Mouse (Mus musculus) hindbrain, postnatal 0 days (tissue): ENCODE measurements around the gene Alg9. TPM values are rescaled to one million over a fixed set of nuclear protein-coding genes. Genes with fewer than 3 reads are reported as not detected.

Experiments used
- ATAC-seq: fragments of 200-750 bp; cut with Nextera tagmentation; 2 replicates; pipeline ENCODE4 v1.8.0; 2017; ENCODE audit warnings: mild to moderate bottlenecking, moderate TSS enrichment, moderate library complexity
- DNase-seq: peaks from one replicate; pipeline ENCODE4 v3.0.0-alpha.2; 2015; ENCODE audit warnings: low spot score
- H3K27ac ChIP-seq: fragments of 300-500 bp; sonication (generic); 2 replicates; pipeline ENCODE4 v1.5.1; 2014; ENCODE audit warnings: mild to moderate bottlenecking
- H3K27me3 ChIP-seq: fragments of 300-500 bp; sonication (generic); 2 replicates; pipeline ENCODE4 v1.6.1; 2014; ENCODE audit warnings: low read length, mixed read lengths; ENCODE audit not compliant: insufficient read depth
- H3K36me3 ChIP-seq: fragments of 300-500 bp; sonication (generic); 2 replicates; pipeline ENCODE4 v1.6.1; 2014; ENCODE audit warnings: low read length, mixed read lengths; ENCODE audit not compliant: insufficient read depth
- H3K4me1 ChIP-seq: fragments of 300-500 bp; sonication (generic); 2 replicates; pipeline ENCODE4 v1.6.1; 2014; ENCODE audit warnings: antibody characterized with exemption, low read length, mixed read lengths; ENCODE audit not compliant: insufficient read depth
- H3K4me2 ChIP-seq: fragments of 300-500 bp; sonication (generic); 2 replicates; pipeline ENCODE4 v1.6.1; 2014; ENCODE audit warnings: low read depth, mild to moderate bottlenecking, low read length, moderate library complexity, mixed read lengths
- H3K4me3 ChIP-seq: fragments of 300-500 bp; sonication (generic); 2 replicates; pipeline ENCODE4 v1.5.1; 2014; ENCODE audit warnings: low read length
- H3K9ac ChIP-seq: fragments of 300-500 bp; sonication (generic); replicated peaks from 2 replicates; pipeline ENCODE4 v1.6.1; 2014; ENCODE audit warnings: mild to moderate bottlenecking, low read length, moderate library complexity, mixed read lengths
- H3K9me3 ChIP-seq: fragments of 300-500 bp; sonication (generic); 2 replicates; pipeline ENCODE4 v1.6.1; 2016; ENCODE audit warnings: low read length, mixed read lengths
- CTCF ChIP-seq: IDR thresholded peaks from 2 replicates; pipeline ENCODE4 v1.5.1; 2016; ENCODE audit warnings: antibody characterized with exemption, control low read depth, low read depth
- WGBS: fragments of 180-500 bp; shearing (Covaris S2); extraction: QIAGEN DNeasy Blood & Tissue Kit; methylation state at CpG from one replicate; pipeline ENCODE4 v1.1.7; 2014; 5-methylcytosine and 5-hydroxymethylcytosine counted together
- polyA plus RNA-seq: library from polyadenylated mRNA; unstranded; fragments of >200 nt; fragmentation: Nextera tagmentation; extraction: Ambion mirVana; gene quantifications from 2 replicates; pipeline ENCODE4 v1.2.1, GENCODE M21; 2015
- total RNA-seq: library from RNA; depleted of rRNA; stranded (reverse); fragments of >200 nt; gene quantifications from 2 replicates; pipeline ENCODE4 v1.2.3, GENCODE M21; 2014

Alg9 gene
- total and polyA plus RNA-seq, 2 experiments from 2014 or later: 49.9 to 94.0 TPM

DNA sequence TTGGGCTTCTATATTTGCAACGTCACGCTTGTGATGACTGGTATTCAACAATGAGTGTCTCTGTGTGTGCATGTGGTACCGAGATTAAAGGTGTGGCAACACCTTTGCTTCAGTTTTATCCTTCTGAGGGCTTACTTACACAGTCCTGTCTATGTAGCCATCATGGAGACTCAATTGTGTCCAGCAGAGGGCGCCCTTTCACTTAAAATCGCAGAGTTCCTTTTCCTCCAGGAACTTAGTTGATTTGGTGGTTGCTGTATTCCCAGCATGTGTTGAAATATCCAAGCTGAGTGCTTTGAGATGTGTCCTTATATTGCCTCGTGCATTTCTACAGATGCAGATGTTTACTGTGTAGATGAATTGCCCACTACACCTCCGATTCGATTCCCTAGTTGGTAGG lies 74.4 kb downstream of the Alg9 start:
- no peaks in the 10 kb centered on the region for H3K9me3 ChIP-seq
- TF ChIP-seq CTCF: peak; percentile 93
- H3K4me3 ChIP-seq: no peak overlapping the region
- no peak overlapping the region for H3K27ac ChIP-seq
- ATAC-seq: peak; percentile 80
- no peak overlapping the region for H3K9ac ChIP-seq
- WGBS: 23% methylated on average over 8 of the region's 8 CpGs
- peaks cover 1% of the 10 kb centered on the region; the same call in 1 of the 2 replicates for H3K36me3 ChIP-seq
- peaks cover 6% of the 10 kb centered on the region; the same call in 1 of the 2 replicates for H3K4me1 ChIP-seq
- DNase-seq: peak; percentile 97
- no peak overlapping the region for H3K4me2 ChIP-seq
- H3K27me3 ChIP-seq: no peaks in the 10 kb centered on the region

DNA sequence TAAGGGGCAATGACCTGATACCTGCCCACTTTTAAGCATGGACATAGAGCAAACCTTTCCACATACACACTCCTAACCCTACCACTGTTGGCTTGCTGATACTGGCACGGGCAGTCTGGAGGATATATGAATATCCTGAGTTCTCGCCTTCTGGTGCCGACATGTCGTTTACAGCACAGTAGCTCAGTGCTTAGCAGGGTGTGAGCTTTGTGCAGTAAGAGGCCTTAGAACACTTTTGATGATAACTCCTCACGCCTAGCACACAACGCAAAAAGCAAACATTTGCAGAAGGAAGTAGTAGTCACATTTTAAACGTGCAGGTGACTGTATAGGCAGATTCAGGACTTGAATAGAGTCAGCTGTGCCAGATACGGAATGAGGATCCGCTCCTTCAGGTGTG lies 74.9 kb downstream of the Alg9 start:
- TF ChIP-seq CTCF: no peak
- 79% methylated on average over 9 of the region's 9 CpGs for WGBS
- DNase-seq: no peak
- Histone ChIP-seq H3K9me3 (no peaks in the 10 kb centered on the region), H3K9ac (no peak overlapping the region), H3K36me3 (no peaks in the 10 kb centered on the region; the same call in 1 of the 2 replicates), H3K4me1 (peaks cover 6% of the 10 kb centered on the region; the same call in 1 of the 2 replicates), H3K4me2 (no peak overlapping the region), H3K27me3 (no peaks in the 10 kb centered on the region), H3K4me3 (no peak overlapping the region), H3K27ac (no peak overlapping the region)
- ATAC-seq: no peak

DNA sequence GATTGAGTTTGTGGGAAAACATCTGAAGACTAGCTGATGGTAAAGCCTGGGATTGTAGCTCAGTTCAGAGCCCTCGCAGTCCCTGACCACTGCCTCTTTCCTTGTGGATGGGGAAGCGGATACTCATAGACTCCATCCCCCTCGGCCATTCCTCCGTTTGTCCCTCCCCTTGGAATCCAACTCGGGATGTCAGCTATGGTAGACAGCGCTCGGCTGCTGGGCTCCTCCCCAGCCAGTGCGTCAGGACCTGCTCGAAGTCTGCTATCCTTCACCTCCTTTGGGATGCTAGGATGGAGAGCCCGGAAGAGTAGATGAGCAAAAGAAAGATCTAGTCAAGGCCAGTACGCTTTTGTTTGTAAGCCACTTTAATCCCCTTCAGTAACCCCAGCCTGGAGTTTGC lies 75.5 kb downstream of the Alg9 start:
- no peak for DNase-seq

DNA sequence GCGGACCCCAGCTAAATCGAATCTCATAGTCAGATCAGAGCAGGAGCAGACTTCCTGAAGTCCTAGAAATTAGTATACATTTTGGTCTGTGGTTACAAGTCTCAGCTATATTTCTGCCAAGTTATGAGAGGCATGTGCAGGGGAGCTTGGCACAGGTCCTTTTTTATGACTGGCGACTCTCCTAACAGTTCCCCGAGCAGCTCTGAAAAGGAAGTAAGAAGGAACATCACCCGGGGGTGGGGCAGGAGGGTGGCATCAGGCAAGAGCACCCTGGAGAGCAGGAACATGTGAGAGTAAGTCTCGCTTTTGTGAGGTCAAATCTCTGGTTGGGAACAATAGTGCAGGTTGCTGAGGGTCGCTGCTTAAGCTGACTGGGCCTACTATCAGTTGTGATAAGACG lies 75.9 kb downstream of the Alg9 start:
- Histone ChIP-seq H3K9me3 (no peaks in the 10 kb centered on the region), H3K27me3 (no peaks in the 10 kb centered on the region), H3K36me3 (no peaks in the 10 kb centered on the region), H3K27ac (no peak overlapping the region), H3K4me2 (no peak overlapping the region), H3K9ac (no peak overlapping the region), H3K4me3 (no peak overlapping the region), H3K4me1 (peaks cover 6% of the 10 kb centered on the region; the same call in 1 of the 2 replicates)
- ATAC-seq (no peak), DNase-seq (no peak)
- WGBS: 47% methylated on average over 8 of the region's 8 CpGs
- no peak for TF ChIP-seq CTCF

More for the DNA sequence above, 75.5 kb downstream of the Alg9 start:
- no peaks in the 10 kb centered on the region for H3K9me3 ChIP-seq
- peaks cover 6% of the 10 kb centered on the region; the same call in 1 of the 2 replicates for H3K4me1 ChIP-seq
- 24% methylated on average over 11 of the region's 11 CpGs for WGBS
- no peak for TF ChIP-seq CTCF
- no peaks in the 10 kb centered on the region for H3K27me3 ChIP-seq
- no peak for ATAC-seq
- no peaks in the 10 kb centered on the region for H3K36me3 ChIP-seq
- H3K9ac ChIP-seq: no peak overlapping the region
- H3K27ac ChIP-seq: no peak overlapping the region
- no peak overlapping the region for H3K4me2 ChIP-seq
- H3K4me3 ChIP-seq: no peak overlapping the region

DNA sequence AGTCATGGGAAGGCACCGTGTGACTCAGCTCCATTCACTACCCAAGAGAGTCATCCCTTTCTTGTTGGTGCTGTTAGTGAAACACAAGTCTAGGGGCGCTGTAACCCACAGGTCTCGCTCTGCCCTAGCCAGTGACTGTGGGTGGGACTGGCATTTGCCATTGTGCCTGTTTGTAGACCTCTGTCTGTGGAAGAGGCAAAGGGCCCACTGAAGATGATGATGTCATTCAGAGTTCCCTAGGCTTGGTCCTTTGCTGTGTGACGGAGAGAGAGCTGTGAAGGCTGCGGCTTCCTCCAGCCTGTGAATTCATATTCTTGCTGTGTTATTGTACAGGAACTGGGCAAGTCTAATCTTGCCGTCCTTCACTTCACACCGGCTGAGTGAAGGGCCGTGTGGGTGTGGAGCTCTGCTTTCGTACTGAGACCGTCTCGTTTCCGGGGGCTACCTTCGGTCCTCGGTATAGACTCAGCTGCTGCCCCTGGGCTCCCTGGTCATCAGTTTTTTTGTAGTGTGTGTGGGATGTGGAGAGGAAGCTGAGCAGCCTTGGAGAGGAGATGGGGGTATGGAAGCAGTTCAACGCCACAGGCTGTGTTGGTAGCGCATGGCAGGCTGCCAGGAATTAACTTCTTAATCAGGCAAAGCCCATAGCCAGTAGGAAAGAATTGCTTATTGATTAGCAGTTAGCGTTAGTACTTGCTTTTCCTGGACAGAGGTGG lies 78.0 kb downstream of the Alg9 start:
- H3K4me3 ChIP-seq: no peak overlapping the region
- H3K4me2 ChIP-seq: peak overlapping the region; percentile 40
- no peaks in the 10 kb centered on the region for H3K9me3 ChIP-seq
- no peak for ATAC-seq
- no peak overlapping the region for H3K27ac ChIP-seq
- H3K36me3 ChIP-seq: no peaks in the 10 kb centered on the region
- DNase-seq: peak; percentile 49
- H3K27me3 ChIP-seq: no peaks in the 10 kb centered on the region
- no peak for TF ChIP-seq CTCF
- H3K9ac ChIP-seq: no peak overlapping the region
- 45% methylated on average over 17 of the region's 17 CpGs for WGBS
- H3K4me1 ChIP-seq: peaks cover 9% of the 10 kb centered on the region

DNA sequence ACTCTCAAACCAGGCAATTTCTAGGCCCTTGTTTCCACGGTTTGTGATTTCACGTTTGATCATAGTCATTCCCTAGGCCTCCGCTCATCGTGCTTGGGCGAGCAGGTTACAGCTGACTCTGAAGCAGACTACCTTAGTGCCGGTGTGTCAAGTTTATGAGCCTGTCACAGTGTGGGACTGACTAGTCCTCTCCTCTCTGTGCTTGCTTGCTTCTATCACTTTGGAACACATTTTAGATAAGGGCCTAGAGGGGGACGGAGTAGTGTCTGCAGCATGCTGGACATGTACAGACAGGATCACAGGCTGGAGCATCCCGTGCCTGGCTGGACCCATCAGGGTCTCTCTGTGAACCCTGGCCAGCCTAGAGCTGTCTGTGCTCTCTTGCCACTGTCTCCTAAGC lies 79.6 kb downstream of the Alg9 start:
- no peak overlapping the region for H3K4me2 ChIP-seq
- H3K36me3 ChIP-seq: peaks cover 3% of the 10 kb centered on the region; the same call in 1 of the 2 replicates
- H3K27ac ChIP-seq: no peak overlapping the region
- H3K9ac ChIP-seq: no peak overlapping the region
- ATAC-seq: no peak
- H3K4me1 ChIP-seq: peaks cover 13% of the 10 kb centered on the region
- H3K4me3 ChIP-seq: no peak overlapping the region
- no peak for TF ChIP-seq CTCF
- no peaks in the 10 kb centered on the region for H3K27me3 ChIP-seq
- H3K9me3 ChIP-seq: no peaks in the 10 kb centered on the region
- WGBS: 60% methylated on average over 8 of the region's 8 CpGs
- no peak for DNase-seq

DNA sequence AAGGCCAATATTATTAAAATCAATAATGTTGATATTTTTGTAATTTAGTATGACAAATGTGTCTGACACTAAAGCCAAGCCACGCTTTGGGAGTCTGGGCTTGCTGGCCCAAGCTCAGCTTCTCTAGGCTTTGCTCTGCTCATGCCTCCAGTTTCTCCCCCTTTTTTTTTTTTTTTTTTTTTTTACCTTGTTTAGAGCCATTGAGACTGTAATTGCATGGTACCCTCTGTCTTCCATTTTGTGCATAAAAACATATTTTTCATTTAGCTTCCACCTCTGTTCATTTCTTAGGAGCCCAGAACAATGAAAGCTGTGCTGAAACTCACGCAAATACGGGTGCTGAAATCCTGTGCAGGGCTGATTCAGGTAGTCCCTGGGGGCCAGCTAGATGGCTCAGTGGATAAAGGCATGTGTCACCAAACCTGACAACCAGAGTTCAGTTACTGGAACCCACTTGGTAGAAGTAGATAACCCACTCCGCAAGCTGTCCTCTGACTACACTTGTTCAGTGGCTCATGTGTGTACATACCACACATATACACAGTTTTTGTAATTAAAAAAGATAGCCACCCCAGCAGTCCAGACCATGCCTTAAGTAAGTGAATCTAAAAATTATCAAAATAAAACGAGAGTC lies 80.4 kb downstream of the Alg9 start:
- Histone ChIP-seq H3K27me3 (no peaks in the 10 kb centered on the region), H3K4me2 (no peak overlapping the region), H3K9me3 (no peaks in the 10 kb centered on the region), H3K9ac (no peak overlapping the region), H3K36me3 (peaks cover 3% of the 10 kb centered on the region; the same call in 1 of the 2 replicates), H3K4me1 (peaks cover 13% of the 10 kb centered on the region), H3K4me3 (no peak overlapping the region), H3K27ac (no peak overlapping the region)
- WGBS: 94% methylated on average over 5 of the region's 5 CpGs
- TF ChIP-seq CTCF: no peak
- ATAC-seq (no peak), DNase-seq (no peak)
